ENCODE assay signal across 10 mouse cellular contexts in the genomic region with DNA sequence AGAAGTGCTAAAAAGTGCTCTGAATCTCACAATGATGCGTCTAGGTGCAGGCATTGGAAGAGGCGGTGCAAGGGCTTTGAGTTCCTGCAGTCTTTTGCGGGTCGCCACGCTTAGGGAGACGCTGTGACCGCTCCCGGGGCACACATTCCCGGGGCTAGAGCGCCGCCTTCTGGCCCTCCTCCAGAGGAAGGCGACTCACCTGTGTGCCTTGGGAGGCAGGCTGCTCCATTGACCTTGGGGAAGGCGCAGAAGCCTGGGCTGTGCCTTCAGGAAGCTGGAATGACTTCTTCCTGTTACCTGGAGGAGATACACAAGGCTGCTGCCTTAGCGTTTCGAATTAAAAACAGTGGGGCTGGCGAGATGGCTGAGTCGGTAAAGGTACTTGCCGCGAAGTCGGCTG. TPM values are rescaled to one million over a fixed set of nuclear protein-coding genes. Genes with fewer than 3 reads are reported as not detected.
DNase-seq lines count a peak whose midpoint lies in the region; ATAC-seq lines count a peak whose summit lies in the region.
"Had no signal": no experiment of that assay in that cellular context is flagged by ENCODE, and none has a peak within 500 bp of the region (broad histone marks: within the 10 kb centered on the region; RNA-seq: fewer than 3 reads in every experiment).

No protein-coding gene starts in this region.

- peaks cover 10% of the 10 kb centered on the region; the same call in 1 of the 2 replicates for H3K4me1 ChIP-seq in stomach, embryonic 14.5 days (ENCODE audit: control insufficient read depth, insufficient read depth, low read length)

- peak; percentile 56 for DNase-seq in embryo, embryonic 9.5 days (ENCODE audit: extremely low spot score)
- DNase-seq in embryo, embryonic 10 days (ENCODE audit: low spot score): no peak
- DNase-seq in retina, embryonic 14.5 days (ENCODE audit: low spot score): peak; percentile 61
- no peak for DNase-seq in retina, postnatal 1 day
- DNase-seq in induced T-regulatory cell, adult 2 months (ENCODE audit: low read depth): peak; percentile 32
- DNase-seq in left cerebral cortex, adult 9 months (ENCODE audit: low spot score in 2 of 2): no peak
- no peak for DNase-seq in left cerebral cortex, adult 11 months (ENCODE audit: low spot score)

- peaks cover 32% of the 10 kb centered on the region for H3K27me3 ChIP-seq in stomach, embryonic 14.5 days (ENCODE audit: control insufficient read depth, insufficient read depth, low read length)

- H3K9me3 ChIP-seq in stomach, embryonic 14.5 days (ENCODE audit: control insufficient read depth, low read depth, low read length): no peaks in the 10 kb centered on the region
- H3K9me3 ChIP-seq: midbrain, embryonic 12.5 days had no signal

- H3K36me3 ChIP-seq in stomach, embryonic 14.5 days (ENCODE audit: control insufficient read depth, insufficient read depth, low read length): no peaks in the 10 kb centered on the region
- H3K36me3 ChIP-seq: midbrain, embryonic 12.5 days had no signal

- ATAC-seq in stomach, embryonic 14.5 days (ENCODE audit: insufficient number of reproducible peaks, insufficient read depth, low FRiP score, low read depth): 0 out of 2 replicates have a peak, but pooled peaks have one; percentile 30

- no peak overlapping the region for H3K4me2 ChIP-seq in stomach, embryonic 14.5 days (replicated peaks; ENCODE audit: low read depth, low read length)
- H3K4me2 ChIP-seq: midbrain, embryonic 12.5 days had no signal

- H3K4me3 ChIP-seq in stomach, embryonic 14.5 days (ENCODE audit: low read depth, low read length): no peak overlapping the region
- H3K4me3 ChIP-seq: midbrain, embryonic 12.5 days had no signal

- 14% methylated on average over 20 of the region's 20 CpGs for WGBS in stomach, embryonic 14.5 days

- H3K9ac ChIP-seq in stomach, embryonic 14.5 days (replicated peaks; ENCODE audit: low read depth, low read length): no peak overlapping the region
- H3K9ac ChIP-seq: midbrain, embryonic 12.5 days had no signal

- no peak overlapping the region for H3K27ac ChIP-seq in stomach, embryonic 14.5 days (ENCODE audit: low read length)
- H3K27ac ChIP-seq: midbrain, embryonic 12.5 days had no signal

RNA-seq across cellular contexts. Expression of gene Cdx2, which starts 12.9 kb away (rescaled TPM):
- 1.1 and 1.3 TPM in 2 replicates for polyA plus RNA-seq in stomach, embryonic 14.5 days (2014; fragmentation: Nextera tagmentation; extraction: Ambion mirVana)
- polyA plus RNA-seq: midbrain, embryonic 12.5 days; testis, adult 2 months had no signal

RNA-seq across cellular contexts. Expression of gene Pdx1, which starts 24.4 kb away (rescaled TPM):
- polyA plus RNA-seq in stomach, embryonic 14.5 days (2014; fragmentation: Nextera tagmentation; extraction: Ambion mirVana): 3.4 and 5.2 TPM in 2 replicates
- polyA plus RNA-seq: midbrain, embryonic 12.5 days; testis, adult 2 months had no signal

RNA-seq across cellular contexts. Expression of gene Urad, which starts 28.1 kb away (rescaled TPM):
- not detected in 2 replicates for polyA plus RNA-seq in stomach, embryonic 14.5 days (2014; fragmentation: Nextera tagmentation; extraction: Ambion mirVana)
- polyA plus RNA-seq: midbrain, embryonic 12.5 days; testis, adult 2 months had no signal

Comparison
In these comparisons a context has a peak if more than half of its experiments do, and no peak if none do; other contexts are left out.
1. DNase-seq: peak in embryo, embryonic 9.5 days (single experiment), retina, embryonic 14.5 days (single experiment) and induced T-regulatory cell, adult 2 months (single experiment); none in embryo, embryonic 10 days (single experiment), retina, postnatal 1 day (single experiment), left cerebral cortex, adult 9 months (0 of 2) and left cerebral cortex, adult 11 months (single experiment).